Comparison of ENCODE assay signal across 8 mouse cellular contexts in the genomic region with DNA sequence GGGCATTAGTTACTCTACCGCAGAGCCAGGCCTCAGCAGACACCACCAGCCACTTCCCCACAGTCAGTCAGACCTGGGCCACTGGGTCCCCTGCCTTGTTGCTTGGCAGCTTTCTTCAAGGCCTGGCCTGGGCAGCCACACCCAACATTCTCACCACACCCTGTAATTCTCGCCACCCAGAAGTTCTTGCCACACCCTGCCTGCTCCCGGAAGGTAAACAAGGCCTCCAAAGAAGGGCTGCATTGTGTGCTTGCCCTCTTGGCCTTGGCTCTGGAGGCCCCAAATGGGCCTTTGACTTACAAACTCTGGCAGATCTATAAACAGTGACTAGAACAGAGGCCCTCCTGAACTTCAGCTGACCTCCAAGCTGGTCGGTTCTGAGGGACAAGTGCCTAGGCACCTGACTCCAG.
A peak's percentile ranks its signal among the peaks of the same experiment; 100 is the strongest.
DNase-seq lines count a peak whose midpoint lies in the region; ATAC-seq and TF ChIP-seq lines count a peak whose summit lies in the region.

No protein-coding gene starts in this region.

- DNase-seq in embryo, embryonic 10.5 days (ENCODE audit: low spot score) = peak; percentile 37
- no peak for DNase-seq in embryo, embryonic 9.5 days (ENCODE audit: extremely low spot score)
- DNase-seq in MEL-GATA-1-ER (ENCODE audit: extremely low read depth, low read depth) = peak; percentile 39
- DNase-seq in liver, adult 2 months (ENCODE audit: extremely low read depth, low read depth, low spot score) = peak; percentile 69
- peak; percentile 54 for DNase-seq in skeletal muscle tissue, adult 2 months (ENCODE audit: low read depth, low spot score)
- no peak for DNase-seq in layer of hippocampus, adult 8-10 months (ENCODE audit: low spot score in 2 of 2)
- DNase-seq in cerebellum, adult 9-10 months = no peak

- TF ChIP-seq POLR2A in liver, adult 2 months (IDR thresholded peaks at IDR 0.05; ENCODE audit: extremely low read depth, insufficient read depth, low read length) = no peak

- H3K4me2 ChIP-seq in heart, embryonic 16.5 days (ENCODE audit: low read depth, low read length) = no peak overlapping the region

- no peak for TF ChIP-seq CTCF in liver, adult 2 months (IDR thresholded peaks at IDR 0.05; ENCODE audit: low read depth, low read length)

- H3K9ac ChIP-seq in heart, embryonic 16.5 days (ENCODE audit: low read length) = peak overlapping the region; percentile 31; the same call in 1 of the 2 replicates
- no peak overlapping the region for H3K9ac ChIP-seq in liver, adult 2 months (ENCODE audit: low read depth, low read length)

- H3K79me2 ChIP-seq in liver, adult 2 months (ENCODE audit: control insufficient read depth, insufficient read depth, low read length) = no peaks in the 10 kb centered on the region

- peak overlapping the region; percentile 18 for H3K27ac ChIP-seq in heart, embryonic 16.5 days (ENCODE audit: low read length)
- 0 out of 2 replicates have a peak overlapping the region, but pooled peaks have one; percentile 2 for H3K27ac ChIP-seq in liver, adult 2 months (replicated peaks; ENCODE audit: insufficient read depth, low read depth, low read length)

- peaks cover 29% of the 10 kb centered on the region for H3K4me1 ChIP-seq in heart, embryonic 16.5 days (ENCODE audit: control insufficient read depth, insufficient read depth, low read length)
- H3K4me1 ChIP-seq in liver, adult 2 months (ENCODE audit: control insufficient read depth, insufficient read depth, low read length) = peaks cover 13% of the 10 kb centered on the region

- no peak overlapping the region for H3K4me3 ChIP-seq in heart, embryonic 16.5 days (ENCODE audit: low read length)
- no peak overlapping the region for H3K4me3 ChIP-seq in liver, adult 2 months (ENCODE audit: insufficient read depth, low read depth, low read length)

- ATAC-seq in heart, embryonic 16.5 days (replicated peaks; ENCODE audit: extremely low read depth, insufficient read depth, low FRiP score) = no peak

- H3K36me3 ChIP-seq in heart, embryonic 16.5 days (ENCODE audit: control insufficient read depth, insufficient read depth) = no peaks in the 10 kb centered on the region
- no peaks in the 10 kb centered on the region for H3K36me3 ChIP-seq in liver, adult 2 months (ENCODE audit: control insufficient read depth, insufficient read depth, low read length)

- no peaks in the 10 kb centered on the region for H3K9me3 ChIP-seq in heart, embryonic 16.5 days (replicated peaks; ENCODE audit: control insufficient read depth, low read length)

- H3K27me3 ChIP-seq in heart, embryonic 16.5 days (ENCODE audit: control insufficient read depth, insufficient read depth, low read length) = no peaks in the 10 kb centered on the region
- no peaks in the 10 kb centered on the region for H3K27me3 ChIP-seq in liver, adult 2 months (ENCODE audit: control insufficient read depth, insufficient read depth, low read length)

- WGBS in heart, embryonic 16.5 days = 35% methylated on average over 4 of the region's 4 CpGs
- WGBS in liver, adult 2 months = 31% methylated on average over 4 of the region's 4 CpGs

Comparison
In these comparisons a context has a peak if more than half of its experiments do, and no peak if none do; other contexts are left out.
1. DNase-seq: peak in embryo, embryonic 10.5 days (single experiment), MEL-GATA-1-ER (single experiment), liver, adult 2 months (single experiment) and skeletal muscle tissue, adult 2 months (single experiment); none in embryo, embryonic 9.5 days (single experiment), layer of hippocampus, adult 8-10 months (0 of 2) and cerebellum, adult 9-10 months (single experiment).